Mouse (Mus musculus) liver, embryonic 14.5 days (tissue): ENCODE results near the gene Hyal2. TPM values are rescaled to one million over a fixed set of nuclear protein-coding genes. Genes with fewer than 3 reads are reported as not detected.

Experiments used
- ATAC-seq: fragments of 200-750 bp; cut with Nextera tagmentation; 2 replicates; pipeline ENCODE4 v1.8.0; 2017; ENCODE audit warnings: moderate number of reproducible peaks, mild to moderate bottlenecking, moderate library complexity; ENCODE audit not compliant: insufficient read depth
- DNase-seq, 3 experiments: peaks; one replicate each; pipeline ENCODE4 v3.0.0-alpha.2; 2012 to 2013; ENCODE audit warnings: low read depth in 3 of 3, low spot score in 3 of 3
- H3K27ac ChIP-seq: fragments of 300-500 bp; sonication (generic); 2 replicates; pipeline ENCODE4 v1.5.1; 2014; ENCODE audit warnings: moderate library complexity, mild to moderate bottlenecking, control low read depth, inconsistent platforms
- H3K27me3 ChIP-seq: fragments of 300-500 bp; sonication (generic); 2 replicates; pipeline ENCODE4 v1.6.1; 2014; ENCODE audit warnings: mild to moderate bottlenecking, low read length, moderate library complexity; ENCODE audit not compliant: control insufficient read depth, insufficient read depth
- H3K36me3 ChIP-seq: fragments of 300-500 bp; sonication (generic); replicated peaks from 2 replicates; pipeline ENCODE4 v1.6.1; 2014; ENCODE audit warnings: low read depth; ENCODE audit not compliant: control insufficient read depth, insufficient read depth
- H3K4me1 ChIP-seq, 2 experiments: fragments of 200-500 bp in 1 of 2; fragments of 300-500 bp in 1 of 2; sonication (generic) in 1 of 2; replicated peaks; 2 replicates each; pipeline ENCODE4 v1.6.1; 2012 to 2014; ENCODE audit warnings: antibody characterized with exemption in 1 of 2, inconsistent platforms in 1 of 2, low read length in 1 of 2; ENCODE audit not compliant: control insufficient read depth in 2 of 2, insufficient read depth in 2 of 2
- H3K4me2 ChIP-seq: fragments of 300-500 bp; sonication (generic); 2 replicates; pipeline ENCODE4 v1.6.1; 2014; ENCODE audit warnings: low read depth, mild to moderate bottlenecking, control low read depth, moderate library complexity
- H3K4me3 ChIP-seq, 2 experiments: fragments of 200-500 bp in 1 of 2; fragments of 300-500 bp in 1 of 2; sonication (generic) in 1 of 2; 2 replicates each; pipeline ENCODE4 v1.5.1; 2012 to 2014; ENCODE audit warnings: low read depth in 2 of 2, low read length in 2 of 2, mild to moderate bottlenecking in 2 of 2, control low read depth in 1 of 2, inconsistent platforms in 1 of 2, moderate library complexity in 1 of 2; ENCODE audit not compliant: insufficient read depth in 1 of 2
- H3K9ac ChIP-seq: fragments of 300-500 bp; sonication (generic); replicated peaks from 2 replicates; pipeline ENCODE4 v1.6.1; 2014; ENCODE audit warnings: mild to moderate bottlenecking, control low read depth, moderate library complexity
- H3K9me3 ChIP-seq: fragments of 300-500 bp; sonication (generic); 2 replicates; pipeline ENCODE4 v1.6.1; 2016; ENCODE audit warnings: low read length, mixed read lengths; ENCODE audit not compliant: control insufficient read depth
- CTCF ChIP-seq: IDR thresholded peaks from 2 replicates; pipeline ENCODE4 v1.5.1; 2016; ENCODE audit warnings: antibody characterized with exemption, low read depth, control low read depth
- EP300 ChIP-seq: IDR thresholded peaks from 2 replicates; pipeline ENCODE4 v1.6.1; 2016; ENCODE audit warnings: antibody characterized with exemption, low read depth
- WGBS: fragments of 180-500 bp; shearing (Covaris S2); extraction: QIAGEN DNeasy Blood & Tissue Kit; methylation state at CpG from one replicate; pipeline ENCODE4 v1.1.7; 2014; ENCODE audit not compliant: insufficient replicate concordance; 5-methylcytosine and 5-hydroxymethylcytosine counted together
- polyA plus RNA-seq, 2 experiments: library from polyadenylated mRNA; depleted of rRNA in 1 of 2; stranded (reverse) in 1 of 2; unstranded in 1 of 2; fragments of >200 nt; fragmentation: Nextera tagmentation in 1 of 2; extraction: Ambion mirVana in 1 of 2; gene quantifications; 2 replicates each; pipeline versions ENCODE4 v1.2.1 to v1.2.3; 2012 to 2014

Gene Hyal2
- polyA plus RNA-seq, 2 experiments, result 19.9 to 47.0 TPM

DNA sequence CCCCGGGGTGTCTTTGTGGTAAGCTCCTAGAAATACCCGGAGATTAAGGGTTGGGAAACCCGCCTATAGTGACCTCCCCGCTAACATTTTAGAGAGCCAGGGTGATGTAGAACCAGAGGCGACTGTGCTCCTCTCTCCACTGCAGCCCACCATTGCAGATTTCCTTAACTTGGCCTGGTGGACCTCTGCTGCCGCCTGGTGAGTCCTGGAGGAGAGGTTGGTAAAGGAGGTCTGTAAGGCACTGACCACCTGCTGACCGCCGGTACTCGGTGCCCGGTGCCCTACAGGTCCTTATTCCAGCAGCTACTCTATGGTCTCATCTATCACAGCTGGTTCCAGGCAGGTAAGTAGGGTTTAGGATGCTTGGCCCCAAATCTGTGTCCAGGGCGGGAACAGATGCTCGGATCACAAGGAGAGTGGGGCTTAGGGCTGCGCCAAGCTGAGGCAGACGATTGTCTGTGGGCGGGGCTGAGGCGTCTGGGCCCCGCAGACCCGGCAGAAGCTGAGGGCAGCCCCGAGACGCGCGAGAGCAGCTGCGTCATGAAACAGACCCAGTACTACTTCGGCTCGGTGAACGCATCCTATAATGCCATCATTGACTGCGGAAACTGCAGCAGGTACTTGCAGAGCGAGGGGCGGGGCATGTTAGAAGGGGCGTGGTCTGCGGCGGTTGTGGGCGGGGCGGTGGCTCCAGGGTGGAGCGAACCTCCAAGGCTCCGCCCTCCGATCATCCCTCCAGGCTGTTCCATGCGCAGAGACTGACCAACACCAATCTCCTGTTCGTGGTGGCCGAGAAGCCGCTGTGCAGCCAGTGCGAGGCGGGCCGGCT lies 41.3 kb upstream of the Hyal2 start:
- Histone ChIP-seq H3K27ac (no peak overlapping the region), H3K27me3 (peaks cover 25% of the 10 kb centered on the region), H3K4me1 (no peaks in the 10 kb centered on the region), H3K4me2 (peak overlapping the region; percentile 52), H3K9ac (no peak overlapping the region), H3K4me3 (peak overlapping the region in 1 of 2 experiments; percentile 22; a peak in 2 of 4 replicates), H3K36me3 (no peaks in the 10 kb centered on the region), H3K9me3 (no peaks in the 10 kb centered on the region)
- TF ChIP-seq CTCF (0 out of 2 replicates have a peak, but pooled peaks have one; percentile 1), EP300 (no peak)
- peak in 2 of 3 experiments; percentile 47 to 58 for DNase-seq
- 7% methylated on average over 44 of the region's 44 CpGs for WGBS
- ATAC-seq, result peak; percentile 59

DNA sequence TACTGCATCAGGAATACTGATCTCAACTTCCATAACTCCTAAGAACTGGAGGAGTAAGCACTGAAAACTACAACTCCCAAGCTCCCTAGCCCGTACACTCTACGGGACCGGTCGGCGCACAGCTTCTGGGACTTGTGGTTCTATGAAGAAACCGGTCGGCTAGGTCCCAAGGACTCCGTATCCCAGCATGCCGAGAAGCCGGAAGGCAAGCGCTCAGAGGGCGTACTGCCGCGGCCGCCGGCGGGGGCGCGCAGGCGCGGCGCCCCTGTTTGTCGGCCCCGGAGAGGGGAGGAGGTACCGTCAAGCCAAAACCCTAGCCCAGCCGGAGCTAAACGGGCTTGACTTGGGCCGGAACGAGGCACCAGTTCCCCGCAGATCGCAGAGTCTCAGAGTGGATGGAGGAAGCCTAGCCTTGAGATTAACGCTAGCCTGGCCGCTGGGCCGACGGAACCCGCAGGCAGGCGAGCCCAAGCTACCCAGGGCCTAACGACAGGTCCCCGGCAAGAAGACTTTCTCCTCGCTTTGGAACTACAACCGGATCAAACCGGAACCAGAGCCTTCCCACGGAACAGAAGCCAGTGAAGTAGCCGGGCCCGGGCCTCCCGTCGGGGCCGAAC lies 33.8 kb upstream of the Hyal2 start, which contains the start of gene Tmem115:
Gene Tmem115, plus strand, starts transcription at position 155 of the 617 bp plus-strand sequence.
- H3K27me3 ChIP-seq, result no peaks in the 10 kb centered on the region
- peak; percentile 90 for ATAC-seq
- peak within 1 kb of the TSS; percentile 65 for H3K27ac ChIP-seq
- peak within 1 kb of the TSS; percentile 94 for H3K9ac ChIP-seq
- H3K9me3 ChIP-seq, result no peaks in the 10 kb centered on the region
- peak; percentile 87 to 91 (median 90) for DNase-seq
- H3K4me3 ChIP-seq, result peak within 1 kb of the TSS; percentile 81 to 94
- H3K4me1 ChIP-seq, result peaks cover 8 to 22% of the 10 kb centered on the region in 2 experiments
- peak within 1 kb of the TSS; percentile 82 for H3K4me2 ChIP-seq
- H3K36me3 ChIP-seq, result peaks cover 15% of the 10 kb centered on the region
- TF ChIP-seq CTCF, result no peak
- no peak for TF ChIP-seq EP300
- WGBS, result under 1% methylated on average over 48 of the region's 48 CpGs

DNA sequence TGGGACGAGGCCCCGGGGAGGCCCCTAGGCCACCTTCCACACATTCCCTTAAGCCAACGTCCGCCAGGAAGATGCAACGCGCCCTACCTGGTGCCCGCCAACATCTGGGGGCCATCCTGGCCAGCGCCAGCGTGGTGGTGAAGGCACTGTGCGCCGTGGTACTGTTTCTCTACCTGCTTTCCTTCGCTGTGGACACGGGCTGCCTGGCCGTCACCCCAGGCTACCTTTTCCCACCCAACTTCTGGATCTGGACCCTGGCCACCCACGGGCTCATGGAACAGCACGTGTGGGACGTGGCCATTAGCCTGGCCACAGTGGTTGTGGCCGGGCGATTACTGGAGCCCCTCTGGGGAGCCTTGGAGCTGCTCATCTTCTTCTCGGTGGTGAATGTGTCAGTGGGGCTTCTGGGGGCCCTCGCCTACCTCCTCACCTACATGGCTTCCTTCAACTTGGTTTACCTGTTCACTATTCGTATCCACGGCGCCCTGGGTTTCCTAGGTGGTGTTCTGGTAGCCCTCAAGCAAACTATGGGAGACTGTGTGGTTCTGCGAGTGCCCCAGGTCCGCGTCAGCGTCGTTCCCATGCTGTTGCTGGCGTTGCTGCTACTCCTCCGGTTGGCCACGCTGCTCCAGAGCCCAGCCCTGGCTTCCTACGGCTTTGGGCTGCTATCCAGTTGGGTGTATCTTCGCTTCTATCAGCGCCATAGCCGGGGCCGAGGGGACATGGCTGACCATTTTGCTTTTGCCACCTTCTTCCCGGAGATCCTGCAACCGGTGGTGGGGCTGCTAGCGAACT lies 33.1 kb upstream of the Hyal2 start:
- peak; percentile 50 for ATAC-seq

DNA sequence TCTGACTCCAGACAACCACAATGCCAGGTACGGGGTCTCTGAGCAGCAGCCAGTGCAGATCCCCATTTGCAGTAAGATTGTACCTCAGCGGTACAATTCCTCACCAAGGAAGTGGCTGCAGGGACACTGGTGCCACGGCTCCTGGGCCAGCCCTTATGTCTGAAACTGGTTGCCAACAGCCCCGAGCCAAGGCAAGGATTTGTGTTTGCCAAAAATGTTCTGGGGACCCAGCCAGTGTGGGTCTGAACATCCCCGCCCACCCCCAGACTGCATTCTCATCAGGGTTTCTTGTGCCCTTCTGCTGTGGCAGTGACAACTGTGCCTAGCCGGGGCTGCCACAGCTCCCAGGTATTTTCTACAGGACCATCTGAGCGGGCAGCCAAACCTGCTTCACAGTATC lies 29.5 kb upstream of the Hyal2 start:
- Histone ChIP-seq H3K4me3 (no peak overlapping the region), H3K27me3 (no peaks in the 10 kb centered on the region), H3K9ac (no peak overlapping the region), H3K4me2 (no peak overlapping the region), H3K4me1 (peaks cover 13 to 32% of the 10 kb centered on the region in 2 experiments), H3K36me3 (peaks cover 27% of the 10 kb centered on the region), H3K9me3 (no peaks in the 10 kb centered on the region), H3K27ac (no peak overlapping the region)
- ATAC-seq (no peak), DNase-seq (no peak)
- TF ChIP-seq EP300 (no peak), CTCF (no peak)
- 83% methylated on average over 7 of the region's 7 CpGs for WGBS

More for the DNA sequence above, 33.1 kb upstream of the Hyal2 start:
- under 1% methylated on average over 40 of the region's 40 CpGs for WGBS
- Histone ChIP-seq H3K9ac (peak overlapping the region; percentile 94), H3K4me3 (peak overlapping the region; percentile 81 to 94), H3K4me2 (peak overlapping the region; percentile 82), H3K4me1 (peaks cover 8 to 22% of the 10 kb centered on the region in 2 experiments), H3K27me3 (no peaks in the 10 kb centered on the region), H3K36me3 (peaks cover 23% of the 10 kb centered on the region), H3K9me3 (no peaks in the 10 kb centered on the region), H3K27ac (peak overlapping the region; percentile 65)
- no peak for TF ChIP-seq EP300
- DNase-seq, result no peak
